Mouse (Mus musculus): ENCODE measurements around the gene Inpp4b. TPM values are rescaled to one million over a fixed set of nuclear protein-coding genes. Genes with fewer than 3 reads are reported as not detected.

Inpp4b gene
- polyA plus RNA-seq, 1 experiment from 2014 or later = 12.9 TPM

- Histone ChIP-seq H3K27ac (no peak overlapping the region), H3K4me3 (no peak overlapping the region), H3K27me3 (no peaks in the 10 kb centered on the region), H3K4me2 (no peak overlapping the region), H3K36me3 (no peaks in the 10 kb centered on the region), H3K4me1 (no peaks in the 10 kb centered on the region), H3K9ac (no peak overlapping the region), H3K9me3 (no peaks in the 10 kb centered on the region)
- WGBS = 79% methylated on average over 1 of the region's 1 CpGs
- ATAC-seq (ENCODE audit: insufficient number of reproducible peaks, low FRiP score, low TSS enrichment, low read depth) = no peak
Measured at GRCm38 (mm10) chr8:82090901-82091300, 748.5 kb downstream of the Inpp4b start.

GRCm38 (mm10) chr8:82093274-82093673 lies 750.9 kb downstream of the Inpp4b start:
- Histone ChIP-seq H3K36me3 (no peaks in the 10 kb centered on the region), H3K27ac (no peak overlapping the region), H3K9me3 (no peaks in the 10 kb centered on the region), H3K4me3 (no peak overlapping the region), H3K27me3 (no peaks in the 10 kb centered on the region), H3K9ac (no peak overlapping the region), H3K4me1 (no peaks in the 10 kb centered on the region), H3K4me2 (no peak overlapping the region)
- no peak for ATAC-seq (ENCODE audit: insufficient number of reproducible peaks, low FRiP score, low TSS enrichment, low read depth)

DNA sequence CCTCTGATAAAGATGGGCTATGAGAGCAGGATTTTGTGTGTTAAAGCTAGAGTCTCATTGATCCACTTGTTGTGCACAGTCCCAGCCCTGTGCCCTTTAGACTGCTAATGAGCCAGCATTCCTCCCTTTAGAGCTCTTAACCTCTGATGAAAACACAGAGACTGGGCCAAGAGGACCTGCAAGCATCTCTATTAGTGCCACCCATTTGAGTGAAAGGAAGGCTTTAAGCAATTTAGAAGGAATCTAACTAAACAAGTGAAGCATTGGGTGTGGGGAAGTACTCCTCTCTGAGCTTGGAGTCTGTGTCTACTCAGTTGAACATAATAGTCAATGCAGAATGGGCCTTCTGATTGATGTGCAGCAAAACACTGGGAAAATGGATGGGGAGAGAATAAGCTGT lies 762.2 kb downstream of the Inpp4b start:
- H3K4me3 ChIP-seq = no peak overlapping the region
- H3K27me3 ChIP-seq = no peaks in the 10 kb centered on the region
- ATAC-seq (ENCODE audit: insufficient number of reproducible peaks, low FRiP score, low TSS enrichment, low read depth) = no peak
- H3K4me2 ChIP-seq = no peak overlapping the region
- H3K36me3 ChIP-seq = no peaks in the 10 kb centered on the region
- no peak overlapping the region for H3K9ac ChIP-seq
- H3K4me1 ChIP-seq = no peaks in the 10 kb centered on the region
- no peaks in the 10 kb centered on the region for H3K9me3 ChIP-seq
- H3K27ac ChIP-seq = no peak overlapping the region

DNA sequence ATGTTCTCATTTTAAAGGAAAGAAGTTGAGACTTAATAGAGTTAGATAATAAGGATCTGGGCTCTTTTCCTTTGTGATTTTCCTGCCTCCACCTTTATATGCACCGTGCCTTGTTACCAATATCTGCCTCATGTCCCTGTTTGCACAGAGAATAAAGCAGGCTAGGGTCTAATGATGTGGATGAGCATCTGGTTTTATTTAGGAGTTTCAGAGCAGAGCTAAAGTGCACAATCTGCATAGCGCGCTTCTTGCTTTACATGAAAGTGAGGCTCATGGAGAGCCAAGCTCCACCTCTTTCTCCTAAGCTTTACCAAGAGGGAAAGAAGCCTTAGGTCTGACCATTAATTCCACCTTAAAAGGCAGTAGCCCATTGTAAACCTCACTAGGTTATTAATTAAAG lies 763.8 kb downstream of the Inpp4b start:
- H3K27ac ChIP-seq = no peak overlapping the region
- no peak overlapping the region for H3K4me3 ChIP-seq
- H3K27me3 ChIP-seq = no peaks in the 10 kb centered on the region
- H3K4me2 ChIP-seq = no peak overlapping the region
- no peaks in the 10 kb centered on the region for H3K9me3 ChIP-seq
- 19% methylated on average over 3 of the region's 3 CpGs for WGBS
- no peak for ATAC-seq (ENCODE audit: insufficient number of reproducible peaks, low FRiP score, low TSS enrichment, low read depth)
- H3K36me3 ChIP-seq = no peaks in the 10 kb centered on the region
- H3K9ac ChIP-seq = no peak overlapping the region
- no peaks in the 10 kb centered on the region for H3K4me1 ChIP-seq

DNA sequence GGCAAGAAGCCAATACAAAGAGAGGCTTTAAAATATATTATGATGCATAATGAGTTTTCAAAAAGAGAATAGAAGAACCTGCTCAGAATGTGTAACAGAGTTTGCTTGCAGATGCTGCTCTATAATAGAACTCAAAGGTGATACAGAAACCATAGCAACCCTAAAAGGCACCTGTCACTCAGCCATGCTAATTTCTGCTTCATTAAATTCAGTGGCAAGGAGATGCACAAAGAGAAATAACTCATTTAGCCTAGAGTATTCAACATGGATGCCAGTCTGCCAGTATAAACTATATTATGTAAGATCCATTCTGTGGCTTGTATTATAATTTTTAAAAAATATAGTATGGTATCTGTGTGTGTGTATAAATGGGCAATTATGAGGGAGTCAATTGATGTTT lies 807.9 kb downstream of the Inpp4b start:
- ATAC-seq (ENCODE audit: insufficient number of reproducible peaks, low FRiP score, low TSS enrichment, low read depth) = no peak
- Histone ChIP-seq H3K27me3 (no peaks in the 10 kb centered on the region), H3K4me3 (no peak overlapping the region), H3K27ac (no peak overlapping the region), H3K36me3 (no peaks in the 10 kb centered on the region), H3K9me3 (no peaks in the 10 kb centered on the region), H3K9ac (no peak overlapping the region), H3K4me2 (no peak overlapping the region), H3K4me1 (no peaks in the 10 kb centered on the region)

- no peaks in the 10 kb centered on the region for H3K4me1 ChIP-seq
- no peak for ATAC-seq (ENCODE audit: insufficient number of reproducible peaks, low FRiP score, low TSS enrichment, low read depth)
- no peak overlapping the region for H3K4me3 ChIP-seq
- no peak overlapping the region for H3K4me2 ChIP-seq
- H3K27me3 ChIP-seq = no peaks in the 10 kb centered on the region
- H3K36me3 ChIP-seq = no peaks in the 10 kb centered on the region
- 95% methylated on average over 1 of the region's 1 CpGs for WGBS
- H3K27ac ChIP-seq = no peak overlapping the region
- no peak overlapping the region for H3K9ac ChIP-seq
- H3K9me3 ChIP-seq = no peaks in the 10 kb centered on the region
Measured at GRCm38 (mm10) chr8:82157928-82158327, 815.6 kb downstream of the Inpp4b start.

Data from limb, embryonic 15.5 days (tissue).